Mouse (Mus musculus) limb, embryonic 15.5 days (tissue): Measurements from ENCODE around the gene Rcvrn. TPM values are rescaled to one million over a fixed set of nuclear protein-coding genes. Genes with fewer than 3 reads are reported as not detected.

Experiments used
- ATAC-seq: fragments of 200-750 bp; cut with Nextera tagmentation; 2 replicates; pipeline ENCODE4 v1.8.0; 2017; ENCODE audit warnings: low read depth, moderate TSS enrichment; ENCODE audit not compliant: insufficient number of reproducible peaks, low FRiP score, low TSS enrichment
- H3K27ac ChIP-seq: fragments of 300-500 bp; sonication (generic); 2 replicates; pipeline ENCODE4 v1.5.1; 2015; ENCODE audit warnings: moderate library complexity, mild to moderate bottlenecking, inconsistent platforms
- H3K27me3 ChIP-seq: fragments of 300-500 bp; sonication (generic); 2 replicates; pipeline ENCODE4 v1.6.1; 2015; ENCODE audit warnings: inconsistent platforms
- H3K36me3 ChIP-seq: fragments of 300-500 bp; sonication (generic); 2 replicates; pipeline ENCODE4 v1.6.1; 2015; ENCODE audit warnings: inconsistent platforms
- H3K4me1 ChIP-seq: fragments of 300-500 bp; sonication (generic); 2 replicates; pipeline ENCODE4 v1.6.1; 2015; ENCODE audit warnings: inconsistent platforms
- H3K4me2 ChIP-seq: fragments of 300-500 bp; sonication (generic); 2 replicates; pipeline ENCODE4 v1.6.1; 2015; ENCODE audit warnings: mild to moderate bottlenecking, inconsistent platforms
- H3K4me3 ChIP-seq: fragments of 300-500 bp; sonication (generic); 2 replicates; pipeline ENCODE4 v1.5.1; 2015; ENCODE audit warnings: mild to moderate bottlenecking, inconsistent platforms
- H3K9ac ChIP-seq: fragments of 300-500 bp; sonication (generic); 2 replicates; pipeline ENCODE4 v1.6.1; 2015; ENCODE audit warnings: inconsistent platforms
- H3K9me3 ChIP-seq: fragments of 300-500 bp; sonication (generic); 2 replicates; pipeline ENCODE4 v1.6.1; 2016; ENCODE audit warnings: inconsistent platforms
- WGBS: fragments of 180-500 bp; shearing (Covaris S2); methylation state at CpG from one replicate; pipeline ENCODE4 v1.1.7; 2015; 5-methylcytosine and 5-hydroxymethylcytosine counted together
- polyA plus RNA-seq: library from polyadenylated mRNA; unstranded; fragments of >200 nt; fragmentation: Nextera tagmentation; extraction: Ambion mirVana; gene quantifications from 2 replicates; pipeline ENCODE4 v1.2.1, GENCODE M21; 2015

Rcvrn gene
- polyA plus RNA-seq, 1 experiment from 2014 or later = not detected

DNA sequence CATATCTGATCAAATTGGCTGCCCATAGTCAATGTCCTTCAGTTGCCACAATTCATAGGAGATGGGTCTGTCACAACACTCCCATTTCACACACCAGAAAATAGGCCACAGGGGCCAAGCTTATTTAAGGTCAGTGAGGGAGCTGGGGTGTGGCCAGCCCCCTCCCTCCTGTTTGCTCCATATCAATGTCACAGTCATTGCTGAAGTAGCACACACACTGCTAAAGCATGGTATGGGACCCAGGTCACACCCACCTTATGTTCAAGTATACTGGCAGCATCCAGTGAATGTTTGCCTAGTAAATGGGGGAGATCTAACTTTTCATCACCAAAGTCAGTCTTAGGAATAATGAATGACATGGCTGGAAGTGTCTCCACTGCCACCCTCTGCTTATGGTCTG is 33.6 kb downstream of the Rcvrn start:
- Histone ChIP-seq H3K4me3 (no peak overlapping the region), H3K27me3 (no peaks in the 10 kb centered on the region), H3K4me1 (no peaks in the 10 kb centered on the region), H3K9me3 (no peaks in the 10 kb centered on the region), H3K4me2 (no peak overlapping the region), H3K36me3 (no peaks in the 10 kb centered on the region), H3K9ac (no peak overlapping the region), H3K27ac (no peak overlapping the region)
- no peak for ATAC-seq

- Histone ChIP-seq H3K27me3 (no peaks in the 10 kb centered on the region), H3K36me3 (no peaks in the 10 kb centered on the region), H3K4me2 (no peak overlapping the region), H3K4me1 (no peaks in the 10 kb centered on the region), H3K9ac (no peak overlapping the region), H3K4me3 (no peak overlapping the region), H3K9me3 (no peaks in the 10 kb centered on the region), H3K27ac (no peak overlapping the region)
- WGBS = 83% methylated on average over 2 of the region's 2 CpGs
- ATAC-seq = no peak
These were observed 35.9 kb downstream of the Rcvrn start for GRCm38 (mm10) chr11:67731056-67731455.

- WGBS = 59% methylated on average over 1 of the region's 1 CpGs
- Histone ChIP-seq H3K9ac (no peak overlapping the region), H3K4me1 (no peaks in the 10 kb centered on the region), H3K9me3 (no peaks in the 10 kb centered on the region), H3K27me3 (no peaks in the 10 kb centered on the region), H3K36me3 (no peaks in the 10 kb centered on the region), H3K4me2 (no peak overlapping the region), H3K27ac (no peak overlapping the region), H3K4me3 (no peak overlapping the region)
- no peak for ATAC-seq
These were observed 38.6 kb downstream of the Rcvrn start for GRCm38 (mm10) chr11:67733726-67734125.

GRCm38 (mm10) chr11:67734597-67734996 is 39.5 kb downstream of the Rcvrn start:
- H3K4me1 ChIP-seq = no peaks in the 10 kb centered on the region
- 57% methylated on average over 3 of the region's 3 CpGs for WGBS
- no peak overlapping the region for H3K4me3 ChIP-seq
- H3K36me3 ChIP-seq = no peaks in the 10 kb centered on the region
- H3K9ac ChIP-seq = no peak overlapping the region
- no peak for ATAC-seq
- H3K4me2 ChIP-seq = no peak overlapping the region
- no peak overlapping the region for H3K27ac ChIP-seq
- H3K27me3 ChIP-seq = no peaks in the 10 kb centered on the region
- H3K9me3 ChIP-seq = no peaks in the 10 kb centered on the region

DNA sequence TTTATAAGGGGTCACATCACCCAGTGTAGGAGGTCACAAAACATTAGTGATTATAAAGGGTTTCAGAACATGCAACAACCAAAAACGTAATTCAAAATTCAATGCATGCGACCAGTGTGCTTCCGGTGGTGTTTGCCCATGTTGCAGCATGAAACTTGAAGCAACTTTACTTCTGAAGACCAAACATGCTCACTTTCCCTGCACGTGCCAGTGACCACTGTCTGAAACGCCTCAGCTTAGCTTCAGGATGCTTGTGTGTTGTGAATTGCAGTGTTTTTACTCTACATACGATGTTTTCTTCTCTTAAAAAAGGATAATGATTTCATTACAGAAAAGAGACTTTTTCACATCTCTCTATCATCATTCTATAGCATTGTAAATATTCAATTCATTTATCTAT is 43.2 kb downstream of the Rcvrn start:
- Histone ChIP-seq H3K27me3 (no peaks in the 10 kb centered on the region), H3K4me3 (no peak overlapping the region), H3K4me2 (no peak overlapping the region), H3K27ac (no peak overlapping the region), H3K9me3 (no peaks in the 10 kb centered on the region), H3K9ac (no peak overlapping the region), H3K36me3 (no peaks in the 10 kb centered on the region), H3K4me1 (no peaks in the 10 kb centered on the region)
- ATAC-seq = no peak
- WGBS = 80% methylated on average over 6 of the region's 6 CpGs

GRCm38 (mm10) chr11:67738846-67739490 is 43.8 kb downstream of the Rcvrn start:
- Histone ChIP-seq H3K4me2 (no peak overlapping the region), H3K27me3 (no peaks in the 10 kb centered on the region), H3K4me3 (no peak overlapping the region), H3K9me3 (no peaks in the 10 kb centered on the region), H3K36me3 (no peaks in the 10 kb centered on the region), H3K9ac (no peak overlapping the region), H3K27ac (no peak overlapping the region), H3K4me1 (no peaks in the 10 kb centered on the region)
- no peak for ATAC-seq
- 61% methylated on average over 5 of the region's 5 CpGs for WGBS

- no peak overlapping the region for H3K27ac ChIP-seq
- ATAC-seq = no peak
These were observed 46.4 kb downstream of the Rcvrn start for GRCm38 (mm10) chr11:67741569-67741968.

More at GRCm38 (mm10) chr11:67741569-67741968, 46.4 kb downstream of the Rcvrn start:
- H3K27me3 ChIP-seq = no peaks in the 10 kb centered on the region
- no peaks in the 10 kb centered on the region for H3K36me3 ChIP-seq
- H3K9ac ChIP-seq = no peak overlapping the region
- H3K4me3 ChIP-seq = no peak overlapping the region
- H3K9me3 ChIP-seq = no peaks in the 10 kb centered on the region
- H3K4me1 ChIP-seq = no peaks in the 10 kb centered on the region
- H3K4me2 ChIP-seq = no peak overlapping the region

Other genes starting within 250 kb of the Rcvrn start
- gene Gas7, start 239.9 kb upstream of the Rcvrn start, polyA plus RNA-seq = 25.2 and 27.0 TPM in 2 replicates
- 0.09 and 0.10 TPM in 2 replicates for gene Glp2r, start 75.8 kb downstream of the Rcvrn start, polyA plus RNA-seq
- gene Gsg1l2, start 79.3 kb downstream of the Rcvrn start, polyA plus RNA-seq = not detected in 2 replicates
- 6.1 and 15.4 TPM in 2 replicates for gene Dhrs7c, start 102.9 kb downstream of the Rcvrn start, polyA plus RNA-seq
- gene Usp43, start 226.8 kb downstream of the Rcvrn start, polyA plus RNA-seq = 0.96 and 1.1 TPM in 2 replicates